Mouse (Mus musculus) right cerebral cortex, adult 2 months (tissue): Measurements from ENCODE around the gene Gm8369.
"Not testable (repeated sequence)": the region's sequence is repeated elsewhere in the genome, so short reads cannot be mapped to it uniquely, and the experiment has no call there.

Experiments
- DNase-seq, 2 experiments: peaks; one replicate each; pipeline ENCODE4 v3.0.0; 2021 to 2022; ENCODE audit warnings: low spot score in 2 of 2

The Gm8369 gene

DNA sequence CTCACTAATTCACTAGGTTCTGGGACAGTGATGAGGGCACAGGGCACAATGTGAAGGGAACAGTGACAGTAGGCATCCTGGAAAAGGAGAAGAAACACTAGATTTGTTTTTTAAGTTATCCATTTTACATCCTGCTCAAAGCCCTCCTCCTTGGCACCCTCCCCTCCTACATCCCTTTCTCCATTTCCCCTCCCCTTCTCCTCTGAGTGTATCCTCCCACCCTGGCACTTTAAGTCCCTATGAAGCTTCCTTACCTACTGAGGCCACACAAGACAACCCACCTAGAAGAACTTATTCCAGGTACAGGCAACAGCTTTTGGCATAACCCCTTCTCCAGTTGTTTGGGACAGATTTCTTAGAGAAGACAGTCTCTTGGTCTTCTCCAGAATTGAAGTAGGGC is 30.5 kb downstream of the Gm8369 start, which contains the start of gene Ms4a6b:
Gene Ms4a6b, plus strand, starts transcription at position 267 of the 400 bp plus-strand sequence.
- no peak for DNase-seq

DNA sequence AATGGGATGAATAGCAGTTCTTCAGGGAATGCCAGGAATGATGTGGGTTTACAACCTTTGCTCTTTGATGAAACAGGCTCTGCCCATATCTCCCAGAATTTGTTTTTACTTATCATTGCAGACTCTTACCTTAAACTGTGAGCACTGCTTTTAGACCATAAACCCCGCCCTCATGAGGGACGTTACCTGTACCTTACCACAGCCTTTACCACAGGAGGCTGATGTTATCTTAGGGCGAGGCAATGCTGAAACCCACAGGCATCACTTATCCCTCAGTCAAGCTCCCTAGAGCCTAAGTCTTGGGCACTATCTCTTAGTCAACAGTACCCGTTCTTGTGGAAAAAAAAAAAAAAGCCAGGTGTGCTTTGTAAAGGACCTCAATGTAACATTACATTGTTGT is 31.1 kb downstream of the Gm8369 start:
- no peak for DNase-seq

DNA sequence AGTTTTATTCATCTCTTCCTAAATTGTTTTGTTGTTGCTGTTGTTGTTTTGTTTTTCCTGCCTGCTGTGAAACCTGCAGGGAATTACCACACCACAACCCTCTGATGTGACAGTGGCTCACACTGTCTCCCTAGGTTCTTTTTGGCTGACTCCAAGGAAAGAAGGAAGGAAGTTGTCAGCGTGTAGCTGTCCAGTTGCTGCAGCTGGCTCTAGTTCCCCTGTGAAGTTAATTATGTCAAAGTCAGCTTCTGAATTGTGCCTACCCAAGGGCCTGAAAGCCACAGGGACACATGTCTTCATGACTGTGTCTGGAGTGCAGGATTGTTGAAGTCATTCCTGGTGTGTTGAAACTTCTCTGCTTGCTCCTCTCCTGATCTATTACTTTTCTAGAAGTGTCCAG is 31.6 kb downstream of the Gm8369 start:
- DNase-seq: not testable (repeated sequence)

DNA sequence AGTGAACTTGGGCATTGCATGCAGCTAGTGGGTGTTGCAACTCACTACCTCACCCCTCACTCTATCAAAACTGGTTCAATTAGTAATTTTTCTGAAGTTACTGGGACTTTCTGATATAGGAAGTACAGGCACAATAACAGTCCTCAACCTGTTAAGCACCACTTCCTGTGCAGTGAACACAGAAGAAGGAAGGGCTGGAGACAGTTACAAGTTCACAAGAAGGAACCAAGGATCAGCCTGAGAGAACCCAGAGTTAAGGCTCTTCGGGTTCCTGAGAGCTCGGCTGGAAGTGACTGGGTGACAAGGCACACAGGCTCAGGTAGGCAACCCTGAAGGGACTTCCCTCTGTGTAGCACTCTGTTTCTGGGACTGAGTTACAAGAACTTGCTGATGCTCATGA is 32.6 kb downstream of the Gm8369 start:
- DNase-seq: not testable (repeated sequence)

DNA sequence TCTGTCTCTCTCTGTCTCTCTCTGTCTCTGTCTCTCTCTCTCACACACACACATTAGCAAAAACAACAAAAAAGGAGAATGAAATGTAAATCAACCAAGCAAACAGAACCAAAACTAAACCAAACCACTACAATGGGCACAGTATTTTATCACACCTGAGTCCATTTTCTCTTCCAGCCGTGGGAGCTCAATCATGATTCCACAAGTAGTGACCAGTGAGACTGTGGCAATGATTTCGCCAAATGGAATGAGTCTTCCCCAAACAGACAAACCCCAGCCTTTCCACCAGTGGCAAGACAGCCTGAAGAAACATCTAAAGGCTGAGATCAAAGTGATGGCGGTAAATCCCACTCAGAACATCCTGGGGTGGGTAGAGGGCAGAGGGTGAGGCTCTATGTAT is 34.4 kb downstream of the Gm8369 start:
- no peak for DNase-seq

DNA sequence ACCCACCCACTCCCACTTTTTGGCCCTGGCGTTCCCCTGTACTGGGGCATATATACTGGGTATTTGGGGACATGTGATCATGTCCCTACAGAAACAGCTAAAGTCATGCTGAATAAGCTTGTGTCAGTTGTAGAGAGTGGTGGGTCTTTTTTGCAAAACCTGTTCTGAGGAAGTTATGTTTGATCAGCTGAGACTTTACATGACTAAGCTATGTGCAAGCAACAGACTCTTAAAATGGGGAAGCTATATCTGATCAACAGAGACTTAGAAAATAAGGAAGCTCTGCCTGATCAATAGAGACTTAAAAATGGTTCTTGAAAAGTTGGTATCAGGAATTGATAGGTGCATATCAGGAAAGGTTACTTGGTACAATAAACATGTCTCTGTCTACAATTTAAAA is 47.7 kb downstream of the Gm8369 start:
- no peak for DNase-seq

DNA sequence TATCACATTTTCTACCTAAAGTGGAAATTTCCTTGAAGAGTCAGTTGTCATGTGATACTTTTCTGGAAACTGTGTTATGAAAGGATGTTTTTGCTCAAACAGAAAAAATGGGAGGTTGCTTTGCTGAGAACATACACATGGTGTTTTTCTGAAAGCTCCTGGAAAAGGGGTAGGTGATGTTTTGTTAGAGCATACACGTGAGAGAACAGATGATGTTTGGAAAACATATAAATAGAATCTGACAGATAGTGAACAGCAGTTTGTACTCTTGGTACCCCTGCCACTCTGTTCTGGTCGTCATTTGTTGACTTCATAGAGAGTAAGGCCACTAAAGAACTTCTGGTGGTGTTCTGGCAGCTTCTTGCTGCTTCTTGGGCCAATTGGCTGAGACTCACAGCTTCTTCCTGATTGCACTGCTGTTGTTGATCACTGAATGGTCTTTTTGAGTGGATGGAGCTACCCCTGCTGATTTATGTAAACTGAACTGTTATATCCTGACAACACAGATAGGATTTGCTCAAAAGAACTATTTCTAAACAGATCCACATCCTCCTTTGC is 48.2 kb downstream of the Gm8369 start:
- no peak for DNase-seq

DNA sequence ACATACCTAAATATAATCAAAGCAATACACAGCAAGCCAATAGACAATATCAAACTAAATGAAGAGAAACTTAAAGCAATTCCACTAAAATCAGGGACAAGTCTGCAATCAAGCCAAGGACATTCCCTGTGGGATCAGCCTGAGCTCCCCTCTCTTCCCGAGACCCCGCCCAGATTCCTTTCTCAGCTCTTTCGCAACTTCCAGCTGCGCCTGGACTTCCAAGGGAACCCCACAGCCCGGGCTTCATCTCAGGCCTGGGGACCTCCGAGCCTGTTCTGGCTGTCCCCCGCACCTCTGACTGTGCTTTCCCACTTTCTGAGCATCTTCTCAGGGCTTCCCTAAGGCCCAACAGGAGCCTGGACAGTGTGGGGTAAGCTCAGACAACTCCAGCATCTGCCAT is 50.9 kb downstream of the Gm8369 start, which contains the start of gene Ms4a4d:
Gene Ms4a4d, plus strand, starts transcription at position 209 of the 400 bp plus-strand sequence.
- no peak for DNase-seq

DNA sequence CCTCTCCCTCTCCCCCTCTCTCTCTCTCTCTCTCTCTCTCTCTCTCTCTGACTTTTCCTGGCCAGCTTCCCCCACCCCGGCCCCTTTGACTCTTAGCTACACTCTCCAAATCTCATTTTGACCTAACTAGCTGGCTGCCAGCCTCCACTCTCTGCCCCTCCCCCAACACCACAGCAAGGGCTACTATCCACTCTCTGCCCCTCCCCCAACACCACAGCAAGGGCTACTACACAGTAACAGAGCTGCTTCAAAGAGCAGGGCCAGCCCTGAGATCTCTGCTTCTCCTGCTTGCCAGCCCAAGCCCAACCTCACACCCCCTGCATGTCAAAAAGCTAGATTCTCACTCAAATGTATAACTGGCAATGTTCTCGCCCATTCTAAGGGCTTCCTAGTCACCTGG is 51.6 kb downstream of the Gm8369 start:
- DNase-seq: no peak

DNA sequence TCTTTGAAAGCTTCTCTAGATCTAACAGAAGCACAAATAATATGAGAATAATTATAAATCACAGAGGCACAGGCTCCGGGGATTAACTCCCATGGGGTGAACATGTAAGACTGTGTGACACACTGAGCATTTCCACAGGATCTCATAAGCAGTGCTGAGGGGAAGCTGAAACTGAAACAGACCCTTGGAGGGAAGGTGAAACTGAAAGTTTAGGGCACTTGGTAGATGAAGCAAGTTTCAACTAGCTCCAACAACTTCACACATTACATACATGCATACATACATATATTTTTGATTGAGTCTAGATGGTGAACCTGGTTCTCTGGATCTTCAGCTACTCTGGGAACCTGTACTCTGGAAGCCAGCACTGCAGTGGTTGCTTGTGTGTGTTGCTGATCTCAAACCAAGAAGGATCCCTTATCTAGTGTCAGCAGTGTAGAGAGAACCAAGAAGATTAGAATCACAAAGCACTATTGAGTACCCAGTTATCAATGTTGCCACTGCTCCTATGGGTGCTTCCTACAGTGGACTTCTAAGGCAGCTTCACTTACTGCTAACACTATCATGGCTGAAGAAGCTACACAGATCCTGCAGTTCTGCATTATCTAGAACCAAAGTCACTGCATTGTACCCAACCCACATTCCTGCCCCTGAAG is 54.6 kb downstream of the Gm8369 start:
- not testable (repeated sequence) for DNase-seq

DNA sequence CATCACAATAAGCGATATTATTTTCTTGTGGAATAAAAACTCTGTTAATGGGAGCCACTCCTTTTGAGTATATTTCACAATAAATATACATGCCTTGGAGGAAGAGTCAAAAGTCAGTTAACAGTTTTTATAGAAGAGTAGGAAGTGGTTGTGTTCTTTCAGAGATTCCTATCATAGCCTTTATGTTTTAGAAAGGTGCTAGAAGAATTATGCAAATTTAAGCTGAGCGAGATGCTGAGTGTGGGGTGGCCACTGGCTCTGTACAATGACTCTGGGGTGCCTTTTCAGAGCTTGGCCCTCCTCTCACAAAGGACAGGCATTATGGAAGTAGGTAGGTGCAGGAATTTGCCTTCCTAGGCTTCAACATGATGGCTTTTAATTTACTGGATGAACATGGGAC is 58.6 kb downstream of the Gm8369 start:
- not testable (repeated sequence) for DNase-seq

DNA sequence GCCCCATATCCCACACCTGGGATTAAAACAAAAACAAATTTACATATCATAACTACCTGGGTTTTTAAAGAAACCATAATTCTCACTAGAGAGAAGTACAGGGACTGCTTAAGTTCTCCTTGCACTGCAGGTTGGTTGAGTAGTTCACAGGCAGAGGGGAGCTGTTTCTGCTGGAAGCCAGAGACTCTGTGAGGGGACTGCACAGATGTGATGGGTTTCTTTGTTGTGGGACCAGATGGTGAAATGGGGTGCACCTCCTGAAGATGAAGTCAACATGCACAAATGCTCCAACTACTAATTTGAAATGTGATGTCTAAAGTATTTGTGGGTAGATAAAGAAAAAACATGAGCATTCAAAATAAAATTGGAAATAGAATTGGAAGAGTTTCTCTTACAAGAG is 62.2 kb downstream of the Gm8369 start:
- no peak for DNase-seq

DNA sequence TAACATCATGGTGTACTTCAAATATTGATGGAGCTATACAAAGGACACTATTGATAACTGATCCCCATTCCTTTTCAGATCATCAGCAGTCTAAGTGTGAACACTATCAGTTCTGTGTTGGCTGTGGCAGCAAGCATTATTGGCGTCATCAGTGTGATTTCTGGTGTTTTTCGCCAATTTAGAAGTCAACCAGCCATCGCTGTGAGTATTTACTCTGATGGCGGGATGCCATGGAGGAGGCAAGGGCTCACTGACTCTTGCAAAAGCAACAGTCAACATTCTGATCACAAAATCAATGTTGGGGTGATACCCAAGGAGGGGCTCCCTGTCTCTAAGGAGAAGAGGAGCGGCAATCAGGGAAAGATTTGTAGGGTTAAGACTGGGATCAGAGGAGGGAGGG is 69.0 kb downstream of the Gm8369 start:
- DNase-seq: no peak

DNA sequence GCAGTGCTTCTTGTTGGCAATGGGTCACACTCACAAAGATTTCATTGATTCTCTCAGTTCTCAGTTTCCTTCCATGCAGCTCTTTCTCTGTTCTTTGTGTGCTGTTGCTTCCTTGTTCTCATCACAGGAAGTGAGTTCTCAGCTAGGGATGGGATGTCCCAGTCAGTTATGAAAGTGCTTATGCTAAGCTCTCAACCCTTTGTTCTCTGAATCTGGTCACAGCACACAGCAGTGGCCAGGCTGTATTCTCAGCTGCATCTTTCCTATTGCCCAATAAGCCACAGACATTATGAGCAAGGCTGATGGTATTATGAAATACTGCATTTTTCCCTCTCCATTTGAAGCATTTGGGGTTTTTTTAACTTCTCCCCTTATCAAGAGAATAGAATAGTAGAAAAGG is 73.8 kb downstream of the Gm8369 start:
- not testable (repeated sequence) for DNase-seq
